Mouse (Mus musculus): ENCODE measurements at regions not wholly inside any gene's neighbourhood (a gene's known extent, or its start where the extent isn't known, plus 50 kb on each side); places are given as distances from the start of the nearest gene placed in this dataset.

GRCm38 (mm10) chrX:110061870-110062269 lies 752.2 kb upstream of the Pou3f4 start:
- ATAC-seq (ENCODE audit: low FRiP score, low read depth) = no peak
- Histone ChIP-seq H3K27me3 (replicated peaks) (no peaks in the 10 kb centered on the region), H3K9ac (no peak overlapping the region), H3K27ac (no peak overlapping the region), H3K4me2 (replicated peaks) (no peak overlapping the region), H3K4me3 (no peak overlapping the region), H3K36me3 (no peaks in the 10 kb centered on the region), H3K9me3 (no peaks in the 10 kb centered on the region), H3K4me1 (no peaks in the 10 kb centered on the region)
- 43% methylated on average over 1 of the region's 1 CpGs for WGBS

GRCm38 (mm10) chrX:110076376-110076775 lies 737.7 kb upstream of the Pou3f4 start:
- H3K36me3 ChIP-seq = no peaks in the 10 kb centered on the region
- no peak overlapping the region for H3K4me2 ChIP-seq (replicated peaks)
- H3K9me3 ChIP-seq = no peaks in the 10 kb centered on the region
- ATAC-seq (ENCODE audit: low FRiP score, low read depth) = 0 out of 2 replicates have a peak, but pooled peaks have one; percentile 25
- WGBS = 45% methylated on average over 4 of the region's 4 CpGs
- no peak overlapping the region for H3K4me3 ChIP-seq
- no peak overlapping the region for H3K9ac ChIP-seq
- no peaks in the 10 kb centered on the region for H3K4me1 ChIP-seq
- no peak overlapping the region for H3K27ac ChIP-seq
- no peaks in the 10 kb centered on the region for H3K27me3 ChIP-seq (replicated peaks)

- Histone ChIP-seq H3K27me3 (replicated peaks) (no peaks in the 10 kb centered on the region), H3K4me1 (no peaks in the 10 kb centered on the region), H3K9ac (no peak overlapping the region), H3K36me3 (no peaks in the 10 kb centered on the region), H3K27ac (no peak overlapping the region), H3K4me2 (replicated peaks) (no peak overlapping the region), H3K9me3 (no peaks in the 10 kb centered on the region), H3K4me3 (no peak overlapping the region)
- WGBS = 66% methylated on average over 3 of the region's 3 CpGs
- ATAC-seq (ENCODE audit: low FRiP score, low read depth) = peak; percentile 71
These were observed 736.1 kb upstream of the Pou3f4 start for GRCm38 (mm10) chrX:110077761-110078531.

GRCm38 (mm10) chrX:110096976-110097375 lies 717.1 kb upstream of the Pou3f4 start:
- Histone ChIP-seq H3K27me3 (replicated peaks) (no peaks in the 10 kb centered on the region), H3K27ac (no peak overlapping the region), H3K36me3 (no peaks in the 10 kb centered on the region), H3K4me1 (no peaks in the 10 kb centered on the region), H3K9me3 (no peaks in the 10 kb centered on the region), H3K4me3 (no peak overlapping the region), H3K9ac (no peak overlapping the region), H3K4me2 (replicated peaks) (no peak overlapping the region)
- WGBS = 89% methylated on average over 1 of the region's 1 CpGs
- ATAC-seq (ENCODE audit: low FRiP score, low read depth) = no peak

- Histone ChIP-seq H3K4me1 (no peaks in the 10 kb centered on the region), H3K27me3 (replicated peaks) (no peaks in the 10 kb centered on the region), H3K4me2 (replicated peaks) (no peak overlapping the region), H3K36me3 (no peaks in the 10 kb centered on the region), H3K27ac (no peak overlapping the region), H3K4me3 (no peak overlapping the region), H3K9me3 (no peaks in the 10 kb centered on the region), H3K9ac (no peak overlapping the region)
- no peak for ATAC-seq (ENCODE audit: low FRiP score, low read depth)
These were observed 704.6 kb upstream of the Pou3f4 start for GRCm38 (mm10) chrX:110109490-110109889.

GRCm38 (mm10) chrX:110117471-110118190 lies 696.4 kb upstream of the Pou3f4 start:
- ATAC-seq (ENCODE audit: low FRiP score, low read depth) = no peak
- WGBS = 94% methylated on average over 3 of the region's 3 CpGs
- no peak overlapping the region for H3K27ac ChIP-seq
- no peaks in the 10 kb centered on the region for H3K27me3 ChIP-seq (replicated peaks)
- no peak overlapping the region for H3K4me3 ChIP-seq
- no peaks in the 10 kb centered on the region for H3K4me1 ChIP-seq
- no peaks in the 10 kb centered on the region for H3K36me3 ChIP-seq
- H3K9me3 ChIP-seq = no peaks in the 10 kb centered on the region
- no peak overlapping the region for H3K9ac ChIP-seq
- no peak overlapping the region for H3K4me2 ChIP-seq (replicated peaks)

- no peak overlapping the region for H3K4me2 ChIP-seq (replicated peaks)
- no peaks in the 10 kb centered on the region for H3K36me3 ChIP-seq
- H3K27me3 ChIP-seq (replicated peaks) = no peaks in the 10 kb centered on the region
- H3K4me1 ChIP-seq = no peaks in the 10 kb centered on the region
- H3K9me3 ChIP-seq = no peaks in the 10 kb centered on the region
- ATAC-seq (ENCODE audit: low FRiP score, low read depth) = no peak
- H3K9ac ChIP-seq = no peak overlapping the region
- 68% methylated on average over 1 of the region's 1 CpGs for WGBS
- H3K27ac ChIP-seq = no peak overlapping the region
- H3K4me3 ChIP-seq = no peak overlapping the region
These were observed 693.4 kb upstream of the Pou3f4 start for GRCm38 (mm10) chrX:110120720-110121119.
